In the genomic region with DNA sequence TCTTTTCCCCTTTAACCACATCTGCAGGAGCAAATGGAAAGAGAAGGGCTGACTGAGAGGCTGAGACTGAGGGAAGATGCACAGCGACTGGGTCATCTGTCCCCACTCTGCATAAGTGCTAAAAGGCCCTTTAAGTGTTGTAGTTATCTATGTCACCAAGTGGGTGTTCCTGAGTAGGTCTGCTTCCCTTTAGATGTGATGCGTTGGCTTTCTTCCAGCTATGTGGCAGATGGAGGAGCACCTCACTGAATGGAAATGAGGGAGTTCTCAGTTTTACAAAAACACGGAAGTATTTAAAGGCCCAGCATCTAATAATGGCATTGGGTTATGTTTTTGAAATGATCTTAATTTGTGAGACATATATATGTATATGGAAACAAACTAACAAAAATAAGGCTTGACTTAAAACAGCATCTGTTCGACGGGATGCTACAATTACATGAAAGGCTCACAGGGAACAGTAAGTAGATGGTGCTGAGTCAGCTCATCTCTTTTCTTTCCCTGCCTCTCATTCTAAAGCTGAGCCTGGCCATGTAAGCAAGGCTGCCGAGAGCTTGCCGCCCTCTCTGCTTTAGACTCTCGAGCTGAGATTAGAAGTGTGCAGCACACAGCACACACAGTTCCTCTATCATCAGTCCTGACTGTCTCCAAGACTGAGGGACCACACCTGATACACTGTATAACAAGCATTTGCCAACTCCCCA, we compare ENCODE assay signal across 13 mouse cellular contexts. TPM values are rescaled to one million over a fixed set of nuclear protein-coding genes. Genes with fewer than 3 reads are reported as not detected.
DNase-seq lines count a peak whose midpoint lies in the region; ATAC-seq and TF ChIP-seq lines count a peak whose summit lies in the region.
"Had no signal": no experiment of that assay in that cellular context is flagged by ENCODE, and none has a peak within 500 bp of the region (broad histone marks: within the 10 kb centered on the region; RNA-seq: fewer than 3 reads in every experiment).

No protein-coding gene starts in this region.

- intact Hi-C loops in left cerebral cortex, adult 2 months (cut with DNase I) = loop anchor here (5.0 kb wide), 1 partner anchor 44 kb away; no protein-coding TSS in a partner anchor
- intact Hi-C loops in heart, postnatal 14 days (cut with DNase I) = loop anchor here (10.0 kb wide), 1 partner anchor 227 kb away; no protein-coding TSS in a partner anchor

- H3K9ac ChIP-seq in hindbrain, embryonic 14.5 days = no peak overlapping the region
- H3K9ac ChIP-seq: heart, embryonic 12.5 days; liver, embryonic 12.5 days had no signal

- peak; percentile 43 to 68 for DNase-seq in cerebellum, adult 2 months
- peak; percentile 20 to 26 for DNase-seq in layer of hippocampus, adult 2 months (ENCODE audit: low spot score in 2 of 2)
- no peak for DNase-seq in layer of hippocampus, adult 11-12 months (ENCODE audit: low spot score)
- DNase-seq in MN1 (ENCODE audit: low spot score) = peak; percentile 12
- DNase-seq in hindbrain, embryonic 14.5 days (ENCODE audit: low spot score) = no peak
- DNase-seq in left cerebral cortex, adult 2 months (ENCODE audit: extremely low spot score in 1 of 2, low spot score in 2 of 2) = no peak
- DNase-seq in heart, postnatal 14 days = no peak
- DNase-seq: adrenal gland, adult 2 months; gastrocnemius, postnatal 14 days; kidney, adult 9 months had no signal

- no peaks in the 10 kb centered on the region for H3K27me3 ChIP-seq in cerebellum, adult 2 months (ENCODE audit: control insufficient read depth, insufficient read depth, low read length)
- H3K27me3 ChIP-seq in hindbrain, embryonic 14.5 days (ENCODE audit: control insufficient read depth, insufficient read depth, low read length) = no peaks in the 10 kb centered on the region
- H3K27me3 ChIP-seq: heart, embryonic 12.5 days; liver, embryonic 12.5 days had no signal

- peaks cover 63% of the 10 kb centered on the region for H3K36me3 ChIP-seq in hindbrain, embryonic 14.5 days (replicated peaks; ENCODE audit: control insufficient read depth, insufficient read depth)

- TF ChIP-seq CTCF in cerebellum, adult 2 months (IDR thresholded peaks at IDR 0.05; ENCODE audit: borderline replicate concordance, insufficient read depth, low read depth, low read length) = no peak
- TF ChIP-seq CTCF in layer of hippocampus, adult 2 months (conservative IDR thresholded peaks at IDR 0.05) = no peak
- no peak for TF ChIP-seq CTCF in left cerebral cortex, adult 2 months (IDR thresholded peaks at IDR 0.05)

- no peak overlapping the region for H3K4me2 ChIP-seq in hindbrain, embryonic 14.5 days (replicated peaks)
- H3K4me2 ChIP-seq: heart, embryonic 12.5 days; liver, embryonic 12.5 days had no signal

- no peak for TF ChIP-seq POLR2A in cerebellum, adult 2 months (IDR thresholded peaks at IDR 0.05; ENCODE audit: borderline replicate concordance, insufficient read depth, low read length)

- peak overlapping the region; percentile 87 for H3K27ac ChIP-seq in cerebellum, adult 2 months (ENCODE audit: insufficient read depth, low read length)
- no peak overlapping the region for H3K27ac ChIP-seq in layer of hippocampus, adult 2 months
- peak overlapping the region; percentile 54; the same call in 1 of the 2 replicates for H3K27ac ChIP-seq in hindbrain, embryonic 14.5 days
- no peak overlapping the region for H3K27ac ChIP-seq in left cerebral cortex, adult 2 months
- H3K27ac ChIP-seq: liver, embryonic 12.5 days had no signal

- ATAC-seq in cerebellum, adult (ENCODE audit: insufficient number of reproducible peaks, low FRiP score, low TSS enrichment) = no peak
- no peak for ATAC-seq in hindbrain, embryonic 14.5 days (ENCODE audit: low FRiP score)
- ATAC-seq: liver, embryonic 12.5 days had no signal

- no peak overlapping the region for H3K4me3 ChIP-seq in cerebellum, adult 2 months (replicated peaks; ENCODE audit: insufficient read depth, low read depth, low read length)
- H3K4me3 ChIP-seq in layer of hippocampus, adult 2 months = no peak overlapping the region
- no peak overlapping the region for H3K4me3 ChIP-seq in hindbrain, embryonic 14.5 days (replicated peaks; ENCODE audit: low read length)
- H3K4me3 ChIP-seq in left cerebral cortex, adult 2 months = no peak overlapping the region
- H3K4me3 ChIP-seq: heart, embryonic 12.5 days; liver, embryonic 12.5 days had no signal

- H3K9me3 ChIP-seq in hindbrain, embryonic 14.5 days (ENCODE audit: control insufficient read depth, low read length) = no peaks in the 10 kb centered on the region
- H3K9me3 ChIP-seq: heart, embryonic 12.5 days; liver, embryonic 12.5 days had no signal

- peaks cover 7% of the 10 kb centered on the region for H3K4me1 ChIP-seq in cerebellum, adult 2 months (ENCODE audit: control insufficient read depth, insufficient read depth, low read length)
- H3K4me1 ChIP-seq in hindbrain, embryonic 14.5 days (replicated peaks; ENCODE audit: control insufficient read depth, insufficient read depth, low read length) = no peaks in the 10 kb centered on the region
- H3K4me1 ChIP-seq: liver, embryonic 12.5 days had no signal

- WGBS in cerebellum, adult 2 months = 23% methylated on average over 8 of the region's 8 CpGs
- 66% methylated on average over 8 of the region's 8 CpGs for WGBS in hindbrain, embryonic 14.5 days

RNA-seq across cellular contexts. Expression of a gene that starts 48.1 kb away (rescaled TPM):
- 45.4 and 50.6 TPM in 2 replicates for polyA plus RNA-seq in cerebellum, adult 2 months (2012; rRNA removed)
- 10 to 100 TPM; 37.6 to 40.5 TPM for total RNA-seq in layer of hippocampus, adult 2 months (2021)
- polyA plus RNA-seq in hindbrain, embryonic 14.5 days (2014; fragmentation: Nextera tagmentation; extraction: Ambion mirVana) = 66.2 and 75.2 TPM in 2 replicates
- total RNA-seq in left cerebral cortex, adult 2 months (2021) = 10 to 100 TPM; 43.6 to 62.5 TPM
- 10 to 100 TPM; 85.9 to 86.1 TPM for total RNA-seq in heart, postnatal 14 days (2021)

Comparison
In these comparisons a context has a peak if more than half of its experiments do, and no peak if none do; other contexts are left out.
1. DNase-seq: peak in cerebellum, adult 2 months (2 of 2), layer of hippocampus, adult 2 months (2 of 2) and MN1 (single experiment); none in layer of hippocampus, adult 11-12 months (single experiment), hindbrain, embryonic 14.5 days (single experiment), left cerebral cortex, adult 2 months (0 of 2) and heart, postnatal 14 days (0 of 2).
2. H3K27ac ChIP-seq: peak in cerebellum, adult 2 months (single experiment) and hindbrain, embryonic 14.5 days (single experiment); none in layer of hippocampus, adult 2 months (single experiment) and left cerebral cortex, adult 2 months (single experiment).